Mouse (Mus musculus) c-Kit-positive CD71-positive TER-119-positive erythroid progenitor cells, embryonic 14.5 days (primary cell): ENCODE measurements at regions not wholly inside any gene's neighbourhood (a gene's known extent, or its start where the extent isn't known, plus 50 kb on each side); places are given as distances from the start of the nearest gene placed in this dataset.
A peak's percentile ranks its signal among the peaks of the same experiment; 100 is the strongest.

ENCODE experiments used
- DNase-seq: peaks from one replicate; pipeline ENCODE4 v3.0.0-alpha.2; 2013; ENCODE audit warnings: low spot score

- no peak for DNase-seq
Observed at GRCm38 (mm10) chr1:55888711-55889366, 483.1 kb downstream of the Plcl1 start.

GRCm38 (mm10) chr1:55890511-55891151 is 484.9 kb downstream of the Plcl1 start:
- no peak for DNase-seq

- no peak for DNase-seq
Observed at GRCm38 (mm10) chr1:55891894-55892293, 486.2 kb downstream of the Plcl1 start.

- no peak for DNase-seq
Observed at GRCm38 (mm10) chr1:55897572-55897971, 491.9 kb downstream of the Plcl1 start.

GRCm38 (mm10) chr1:55898031-55898430 is 492.3 kb downstream of the Plcl1 start:
- no peak for DNase-seq

- no peak for DNase-seq
Observed at GRCm38 (mm10) chr1:55900033-55900432, 494.3 kb downstream of the Plcl1 start.

GRCm38 (mm10) chr1:55903177-55903576 is 497.5 kb downstream of the Plcl1 start:
- no peak for DNase-seq

GRCm38 (mm10) chr1:55904571-55904970 is 498.9 kb downstream of the Plcl1 start:
- no peak for DNase-seq

DNA sequence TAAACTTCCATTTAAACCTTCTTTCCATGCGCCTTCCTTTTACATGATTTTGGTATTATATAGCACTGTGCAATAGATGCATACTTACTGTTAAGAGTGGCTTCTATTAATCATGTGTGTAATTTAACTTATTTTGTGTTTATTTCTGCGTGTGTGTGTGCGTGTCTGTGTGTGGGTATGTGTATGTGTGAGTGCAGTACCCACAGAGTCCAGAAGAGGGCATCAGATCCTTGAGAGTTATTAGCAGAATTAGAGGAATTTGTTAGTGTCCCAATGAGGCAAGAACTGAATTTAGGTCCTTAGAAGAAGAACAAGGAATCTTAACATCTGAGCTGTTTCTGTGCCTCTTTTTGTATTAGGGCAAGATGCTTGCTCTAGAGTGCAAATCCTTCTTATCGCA is 499.5 kb downstream of the Plcl1 start:
- DNase-seq: no peak

- DNase-seq: no peak
Observed at GRCm38 (mm10) chr1:55910024-55910423, 504.3 kb downstream of the Plcl1 start.

- no peak for DNase-seq
Observed at GRCm38 (mm10) chr1:55914284-55914683, 508.6 kb downstream of the Plcl1 start.

DNA sequence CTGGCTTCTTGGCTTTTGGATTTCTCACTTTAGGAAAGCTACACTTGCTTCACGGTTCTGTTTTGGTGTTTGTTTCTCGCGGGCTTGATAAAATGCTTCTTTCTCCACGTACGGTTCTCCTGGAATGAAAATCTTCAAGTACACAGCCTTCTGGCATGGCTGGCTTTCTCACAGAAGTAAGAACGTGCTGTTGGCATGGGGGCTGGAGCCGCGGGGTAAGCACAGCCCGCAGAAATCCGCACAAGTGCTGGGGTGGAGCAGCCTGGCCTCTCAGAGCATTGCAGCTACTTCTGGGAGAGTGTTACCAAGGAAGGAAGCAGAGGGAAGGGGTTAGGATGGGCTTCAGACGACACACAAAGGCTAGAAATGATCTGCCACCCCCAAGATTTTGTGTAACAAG is 510.2 kb downstream of the Plcl1 start:
- DNase-seq: no peak

DNA sequence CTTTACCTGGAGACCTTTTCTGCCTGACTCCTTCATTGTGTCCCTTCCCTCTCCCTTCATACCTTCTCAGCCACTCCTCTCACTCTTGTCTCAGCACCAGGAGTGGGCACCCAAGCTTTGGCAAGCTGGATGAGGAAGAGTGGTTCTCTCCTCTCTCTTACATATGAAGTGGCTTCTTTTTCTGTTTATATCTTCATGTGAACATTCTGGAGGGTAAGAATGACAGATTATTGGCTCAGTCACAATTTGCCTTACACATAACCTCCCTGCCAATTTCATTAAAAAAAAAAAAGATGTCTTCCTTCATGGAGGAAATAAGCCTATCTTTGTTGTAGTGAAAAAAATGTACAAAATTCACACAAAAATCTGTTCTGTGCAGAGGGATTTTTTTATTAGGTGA is 513.8 kb downstream of the Plcl1 start:
- DNase-seq: no peak

DNA sequence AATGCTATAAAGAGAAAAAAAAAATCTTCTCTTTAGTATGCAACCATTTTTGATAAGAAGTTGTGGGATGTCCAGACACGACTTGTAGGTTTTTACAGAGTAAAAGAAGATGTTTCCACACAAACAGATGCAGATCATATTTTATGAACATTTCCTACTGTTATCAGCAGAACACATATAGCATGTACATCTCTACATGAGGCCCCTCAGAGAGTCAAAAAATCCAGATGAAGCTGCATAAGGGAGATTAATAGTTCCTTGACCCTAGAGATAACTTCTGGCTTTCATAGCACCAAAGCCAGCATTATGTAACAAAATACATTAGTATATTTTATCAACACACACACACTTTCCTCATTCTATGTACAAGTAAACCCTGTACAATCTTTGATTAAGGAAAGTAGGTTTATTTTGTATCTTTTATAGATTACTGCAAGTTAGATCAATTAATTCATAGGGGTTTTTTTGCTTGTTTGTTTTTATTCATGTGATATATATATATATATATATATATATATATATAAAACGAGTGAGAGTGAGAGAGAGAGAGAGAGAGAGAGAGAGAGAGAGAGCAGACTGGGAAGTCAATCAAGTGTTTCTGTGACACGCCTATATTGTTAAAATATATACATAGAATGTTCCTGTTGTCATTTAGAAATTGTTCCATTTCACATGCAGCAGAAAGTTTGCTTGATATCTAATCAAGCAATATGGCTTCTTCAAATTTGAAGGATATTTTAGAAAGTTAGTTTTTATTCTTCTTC is 541.2 kb downstream of the Plcl1 start:
- peak; percentile 77 for DNase-seq

DNA sequence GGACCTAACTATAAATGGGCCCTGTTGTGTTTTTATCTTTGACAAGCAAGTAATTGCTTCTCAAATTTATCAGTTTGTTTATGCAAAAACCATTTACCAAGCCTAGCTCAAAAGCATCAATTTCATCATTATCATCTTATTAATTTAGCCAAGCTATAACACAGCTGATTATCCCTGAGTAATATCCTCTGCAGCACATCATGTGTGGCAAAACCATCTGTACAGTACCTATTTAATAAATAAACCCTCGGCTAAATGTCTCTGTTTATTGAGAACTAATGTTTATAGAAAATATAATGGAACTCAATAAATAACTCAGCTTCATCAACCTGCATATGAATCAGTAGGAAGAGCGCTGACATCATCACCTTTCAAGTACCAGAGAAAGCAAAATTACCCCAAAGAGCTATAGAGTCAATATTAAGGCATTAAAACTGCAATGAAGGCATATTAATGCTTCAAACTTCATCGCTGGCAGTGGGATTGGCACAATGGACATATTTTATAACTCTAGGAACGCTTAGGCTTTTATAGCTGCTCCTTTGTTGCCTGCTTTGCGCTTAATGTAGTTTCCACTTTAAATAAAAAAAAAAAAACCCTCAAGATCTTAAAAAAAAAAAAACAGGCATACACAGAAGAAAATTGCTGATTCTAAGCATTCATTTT is 542.0 kb downstream of the Plcl1 start:
- DNase-seq: no peak

DNA sequence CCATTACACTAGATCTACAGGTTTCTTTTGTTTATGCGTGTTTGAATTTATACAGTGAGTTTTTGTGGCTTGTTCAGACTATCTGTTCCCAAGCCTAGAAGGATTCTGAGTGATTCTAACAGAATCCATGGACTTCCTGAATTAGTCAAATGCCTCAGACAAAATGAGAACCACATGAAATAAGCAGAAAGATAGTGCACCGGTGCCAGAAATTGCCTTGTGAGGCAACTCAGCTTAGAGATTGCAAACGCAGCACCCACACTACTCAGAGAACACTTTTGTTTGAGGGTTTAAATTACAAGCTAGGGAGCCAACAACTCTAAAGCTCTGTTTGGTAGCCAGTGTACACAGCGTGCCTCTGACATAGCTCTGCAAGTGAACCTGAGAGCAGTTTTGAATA is 543.9 kb downstream of the Plcl1 start:
- DNase-seq: no peak

- DNase-seq: no peak
Observed at GRCm38 (mm10) chr1:55957804-55958445, 552.2 kb downstream of the Plcl1 start.

DNA sequence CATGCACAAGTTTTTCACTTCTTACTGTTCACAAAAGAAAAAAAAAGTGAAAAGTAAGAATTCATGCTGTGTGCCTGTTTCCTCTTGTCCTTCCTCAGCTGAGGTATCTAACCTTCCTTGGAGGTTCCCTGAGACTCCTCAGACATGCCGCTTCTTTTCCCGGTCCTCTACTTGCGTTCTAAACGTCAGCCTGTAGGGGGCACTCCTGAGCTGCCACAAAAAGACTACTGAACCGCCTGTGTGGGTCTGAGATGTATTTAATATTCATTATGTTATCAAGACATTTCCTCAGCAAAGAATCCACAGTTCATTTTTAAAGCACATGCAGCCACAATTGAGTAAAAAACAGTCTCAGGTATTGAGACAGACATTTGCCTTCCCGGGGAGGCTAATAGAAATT is 554.6 kb downstream of the Plcl1 start:
- peak; percentile 64 for DNase-seq

- DNase-seq: no peak
Observed at GRCm38 (mm10) chr1:55963867-55964266, 558.1 kb downstream of the Plcl1 start.

GRCm38 (mm10) chr1:55966273-55966672 is 560.6 kb downstream of the Plcl1 start:
- no peak for DNase-seq

DNA sequence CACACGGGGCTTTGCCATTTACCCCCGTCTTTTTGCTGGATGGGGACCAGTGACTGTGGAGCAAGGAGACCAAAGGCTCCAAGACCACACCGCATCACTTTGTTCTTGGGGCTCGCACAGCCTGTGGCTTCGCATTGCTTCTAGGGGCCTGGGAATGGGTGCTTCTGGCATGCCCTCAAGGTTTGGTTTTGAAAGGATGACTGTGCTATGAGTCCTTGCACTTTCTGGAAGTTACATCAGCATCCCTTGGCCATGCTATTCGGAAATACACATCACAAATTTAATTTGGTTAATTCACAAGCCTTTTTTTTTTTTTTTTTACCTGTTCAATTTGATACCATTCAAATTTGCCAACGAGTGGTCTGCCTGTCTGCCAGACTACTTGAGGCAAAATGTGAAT is 562.1 kb downstream of the Plcl1 start:
- no peak for DNase-seq

- DNase-seq: no peak
Observed at GRCm38 (mm10) chr1:55977796-55978195, 572.1 kb downstream of the Plcl1 start.
